Mouse (Mus musculus): Measurements from ENCODE around the gene Adam1b. TPM values are rescaled to one million over a fixed set of nuclear protein-coding genes. Genes with fewer than 3 reads are reported as not detected.

Gene Adam1b
- not detected in 2 replicates for polyA plus RNA-seq (2012; rRNA removed)

DNA sequence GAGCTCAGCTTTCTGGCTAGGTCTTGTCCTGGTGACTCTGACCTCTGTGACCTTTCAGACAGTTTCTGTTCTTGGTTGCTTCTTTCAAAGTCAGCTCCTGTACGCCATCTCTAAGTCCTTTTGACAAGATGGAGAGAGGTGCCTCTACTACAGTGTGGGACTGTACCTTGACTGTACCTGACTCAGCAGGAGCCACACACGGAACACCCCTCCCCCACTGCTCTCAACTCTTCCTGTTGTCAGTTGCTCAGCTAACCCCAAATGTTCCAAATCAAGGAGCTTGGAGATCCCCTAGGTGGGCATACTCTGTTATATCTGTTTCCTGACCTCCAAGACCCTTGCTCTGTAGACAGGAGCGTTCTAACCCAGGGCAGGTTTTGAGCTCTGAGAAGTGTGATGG lies at the start of gene Adam1b:
Gene Adam1b (minus strand): TSS at position 205 of the 400 bp plus-strand sequence.

DNA sequence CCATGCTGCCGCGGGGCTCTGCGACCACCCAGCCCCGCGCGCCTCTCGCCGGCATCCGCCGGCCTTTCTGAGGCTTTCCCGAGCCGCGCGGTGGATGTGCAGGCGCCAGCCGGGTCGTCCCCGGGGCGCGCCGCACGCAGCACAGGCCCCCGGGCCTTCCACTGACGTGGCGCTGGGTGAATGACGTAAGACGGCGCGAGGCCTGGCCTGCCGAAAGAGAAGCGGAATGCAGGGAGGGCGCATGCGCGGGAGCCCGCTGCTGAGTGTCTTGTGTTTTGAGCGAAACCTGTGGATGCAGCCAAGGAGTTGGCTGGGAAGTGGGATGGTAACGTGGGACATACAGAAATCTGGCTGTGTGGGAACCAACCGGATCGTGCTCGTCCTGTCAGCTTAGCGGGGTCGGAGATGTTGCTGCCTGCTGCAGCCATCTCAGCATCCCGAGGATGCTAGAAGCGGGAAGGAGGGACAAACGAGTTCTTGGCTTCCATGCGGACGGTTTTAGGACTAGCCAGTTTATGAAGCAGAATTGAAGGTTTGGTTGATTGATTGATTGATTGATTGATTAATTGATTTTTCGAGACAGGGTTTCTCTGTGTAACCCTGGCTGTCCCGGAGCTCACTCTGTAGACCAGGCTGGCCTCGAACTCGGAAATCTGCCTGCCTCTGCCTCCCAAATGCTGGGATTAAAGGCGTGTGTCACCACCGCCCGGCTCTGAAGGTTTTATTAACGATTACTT lies 42.7 kb upstream of the Adam1b start, which contains the start of gene Mapkapk5:
Gene Mapkapk5 (minus strand): TSS at position 113 of the 737 bp plus-strand sequence.

DNA sequence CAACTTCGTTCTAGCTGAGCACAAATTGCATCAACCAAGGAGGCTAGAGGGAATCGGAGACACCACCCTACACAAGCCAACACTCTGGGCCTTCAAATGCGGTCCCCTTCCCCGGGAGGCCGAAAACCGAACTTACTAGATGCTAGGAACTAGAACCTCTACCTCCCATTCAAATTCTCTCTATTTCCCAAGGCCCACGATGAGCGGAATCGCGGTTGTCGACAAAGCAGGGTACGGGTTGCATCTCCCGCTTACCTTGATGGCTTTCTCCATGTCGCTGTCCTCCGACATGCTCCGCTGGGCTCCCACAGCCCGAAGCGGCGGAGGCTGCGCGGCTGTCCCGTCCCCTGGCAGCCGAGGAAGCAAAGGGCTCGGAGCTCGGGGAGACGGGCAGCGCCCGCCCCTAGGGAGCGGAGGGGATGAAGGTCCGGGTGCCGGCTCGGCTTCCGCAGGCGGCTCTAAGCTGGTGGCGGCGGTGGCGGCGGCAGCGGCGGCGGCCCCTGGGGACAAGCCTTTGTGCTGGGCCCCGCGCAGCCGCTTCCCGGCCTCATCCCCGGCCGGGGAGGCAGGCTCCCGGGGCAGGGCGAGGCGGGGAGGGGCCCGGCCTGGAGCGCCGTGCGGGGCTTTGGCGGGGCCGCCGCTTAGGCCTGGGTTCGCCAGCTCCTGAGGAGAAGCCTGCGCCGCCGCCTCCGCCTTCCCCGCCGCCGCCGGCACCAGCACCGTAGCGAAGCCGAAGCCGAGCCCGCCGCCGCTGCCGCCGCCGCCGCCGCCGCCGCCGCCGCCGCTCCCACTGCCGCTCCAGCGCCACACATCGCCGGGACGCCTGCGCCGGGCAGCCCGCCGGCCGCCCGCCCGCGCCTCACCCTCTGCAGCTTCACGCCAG lies 41.9 kb upstream of the Adam1b start, which contains the start of the genes Adam1a and Gm42878:
Gene Adam1a (minus strand): TSS at position 573 of the 883 bp plus-strand sequence.
Gene Gm42878 (minus strand): TSS at position 573 of the 883 bp plus-strand sequence.

DNA sequence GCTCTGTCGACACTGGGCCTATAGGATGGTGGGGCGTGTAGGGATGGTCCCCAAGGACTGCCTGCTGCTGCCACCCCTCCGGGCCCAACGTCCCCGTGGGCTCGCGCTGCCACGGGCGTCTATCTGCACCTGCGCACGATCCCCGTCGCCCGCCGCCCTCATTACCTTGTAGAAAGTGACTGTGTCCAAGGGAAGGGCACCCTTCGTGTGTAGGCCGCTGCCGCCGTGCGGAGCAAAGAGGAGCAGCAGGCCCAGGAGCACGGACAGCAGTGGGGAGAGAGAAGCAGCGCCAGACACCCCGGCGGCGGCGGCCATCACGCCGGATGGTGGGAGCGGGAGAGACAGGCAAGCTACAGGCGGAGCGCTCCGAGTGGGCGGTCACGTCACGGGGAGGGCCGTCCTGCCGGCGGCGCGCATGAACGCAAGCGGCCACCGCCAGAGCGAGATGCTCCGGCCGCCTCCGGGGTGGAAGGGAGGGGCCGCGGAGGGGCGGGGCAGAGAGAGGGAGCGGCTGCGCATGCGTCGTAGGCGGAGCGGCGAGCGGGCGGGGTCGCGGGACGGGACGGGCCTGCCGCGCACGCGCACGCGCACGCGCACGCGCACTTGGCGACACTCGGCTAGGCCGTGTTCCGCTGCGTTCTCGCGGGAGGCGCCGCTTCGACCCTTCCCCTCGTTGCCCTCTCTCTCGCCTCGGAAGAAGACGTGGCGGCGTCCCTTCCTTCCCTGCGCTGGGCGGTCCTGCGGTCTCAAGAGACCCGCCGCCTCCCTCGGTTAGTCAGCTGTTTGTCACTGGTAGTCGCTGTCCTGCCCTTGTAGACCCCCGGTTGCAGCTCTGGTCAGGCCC lies 51.0 kb downstream of the Adam1b start, which contains the start of gene Erp29:
Gene Erp29 (minus strand): TSS at position 481 of the 844 bp plus-strand sequence.

DNA sequence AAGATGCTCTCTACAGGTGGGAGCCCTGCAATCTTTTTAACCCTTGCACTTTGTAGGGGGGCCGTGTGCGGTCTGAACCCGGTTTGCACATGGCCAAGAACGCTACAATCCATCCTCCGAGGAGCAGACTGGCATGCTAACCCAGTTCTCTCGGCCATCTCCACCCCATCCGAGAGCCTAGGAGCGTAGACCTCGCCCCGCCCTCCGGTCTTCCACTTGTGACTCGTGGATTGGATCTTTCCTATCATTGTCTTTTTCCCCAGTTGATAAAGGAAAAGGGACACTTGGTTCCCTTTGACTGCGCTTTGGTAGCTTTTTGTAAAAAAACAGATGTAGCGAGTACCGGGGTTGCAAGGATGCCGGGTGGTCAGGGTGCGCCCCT lies 51.6 kb downstream of the Adam1b start, which contains the start of gene Tmem116:
Gene Tmem116 (plus strand): TSS at position 250 of the 382 bp plus-strand sequence.

Other genes with a start within 250 kb of the Adam1b start
- gene Trafd1, start 117.8 kb downstream of the Adam1b start, polyA plus RNA-seq (2012; rRNA removed): 46.5 and 59.0 TPM in 2 replicates
- gene Naa25, start 105.5 kb downstream of the Adam1b start, polyA plus RNA-seq (2012; rRNA removed): 5.0 and 5.1 TPM in 2 replicates
- 1.5 and 7.2 TPM in 2 replicates for gene Tmem116, start 51.5 kb downstream of the Adam1b start, polyA plus RNA-seq (2012; rRNA removed)
- 35.2 and 37.5 TPM in 2 replicates for gene Erp29, start 50.9 kb downstream of the Adam1b start, polyA plus RNA-seq (2012; rRNA removed)
- gene Adam1a, start 42.0 kb upstream of the Adam1b start, polyA plus RNA-seq (2012; rRNA removed): 2.6 and 3.7 TPM in 2 replicates
- gene Gm42878, start 42.0 kb upstream of the Adam1b start, polyA plus RNA-seq (2012; rRNA removed): 0.20 TPM in 1 of 2 replicates, not detected in the other
- 27.1 and 28.6 TPM in 2 replicates for gene Mapkapk5, start 42.5 kb upstream of the Adam1b start, polyA plus RNA-seq (2012; rRNA removed)
- gene Aldh2, start 90.4 kb upstream of the Adam1b start, polyA plus RNA-seq (2012; rRNA removed): 1,286 and 1,374 TPM in 2 replicates
- 7.0 and 7.8 TPM in 2 replicates for gene Acad12, start 115.5 kb upstream of the Adam1b start, polyA plus RNA-seq (2012; rRNA removed)
- gene Acad10, start 157.1 kb upstream of the Adam1b start, polyA plus RNA-seq (2012; rRNA removed): 8.2 and 8.7 TPM in 2 replicates
- 23.1 and 27.9 TPM in 2 replicates for gene Brap, start 157.1 kb upstream of the Adam1b start, polyA plus RNA-seq (2012; rRNA removed)
- 110 and 127 TPM in 2 replicates for gene Atxn2, start 207.9 kb upstream of the Adam1b start, polyA plus RNA-seq (2012; rRNA removed)

All from colon, adult 2 months (tissue).